In genomic region chrX:144316004-144316403, GRCm38 (mm10) we compare ENCODE assay signal across 9 mouse cellular contexts.
"Had no signal": no experiment of that assay in that cellular context is flagged by ENCODE, and none has a peak within 500 bp of the region (broad histone marks: within the 10 kb centered on the region; RNA-seq: fewer than 3 reads in every experiment).

No protein-coding gene starts in this region.

- H3K27me3 ChIP-seq: midbrain, embryonic 12.5 days had no signal

- ATAC-seq: hindbrain, postnatal 0 days; midbrain, embryonic 16.5 days had no signal

- DNase-seq: left cerebral cortex, postnatal 4 days; lung, adult 18-20 months; right cerebral cortex, adult 18-20 months had no signal

- H3K4me1 ChIP-seq: limb, embryonic 13.5 days had no signal

- H3K9me3 ChIP-seq: limb, embryonic 13.5 days; midbrain, embryonic 12.5 days had no signal

- H3K4me2 ChIP-seq: limb, embryonic 13.5 days; midbrain, embryonic 12.5 days had no signal

- H3K4me3 ChIP-seq: limb, embryonic 13.5 days; midbrain, embryonic 12.5 days had no signal

- H3K36me3 ChIP-seq: limb, embryonic 13.5 days; midbrain, embryonic 12.5 days had no signal

- H3K27ac ChIP-seq: hindbrain, postnatal 0 days; limb, embryonic 13.5 days; liver, embryonic 14.5 days; midbrain, embryonic 12.5 days; stomach, postnatal 0 days had no signal

- H3K9ac ChIP-seq: limb, embryonic 13.5 days; liver, embryonic 14.5 days; midbrain, embryonic 12.5 days had no signal
